Mouse (Mus musculus) c-Kit-positive CD71-negative TER-119-negative erythroid progenitor cells, embryonic 14.5 days (primary cell): ENCODE data around the gene Mink1.

ENCODE experiments used
- DNase-seq: peaks from one replicate; pipeline ENCODE4 v3.0.0-alpha.2; 2013; ENCODE audit warnings: low read depth

The Mink1 gene

DNA sequence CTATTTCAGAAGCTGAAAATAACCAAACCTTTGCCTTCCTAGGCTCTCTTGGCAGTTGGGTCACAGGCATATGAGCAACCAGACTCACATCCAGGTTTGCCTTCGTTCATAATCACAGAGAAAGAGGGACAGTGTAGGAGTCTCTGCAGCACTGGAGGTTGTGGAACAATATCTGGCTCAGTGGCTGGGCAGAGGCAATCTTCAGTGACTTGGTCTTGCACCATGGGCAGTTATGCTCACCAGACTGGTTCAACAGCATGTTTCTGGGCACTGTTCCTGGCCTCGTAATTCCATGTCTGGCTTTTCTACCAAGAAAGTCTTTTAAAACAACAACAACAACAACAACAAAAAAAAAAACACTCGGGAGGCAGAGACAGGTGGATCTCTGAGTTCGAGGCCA lies 72.9 kb downstream of the Mink1 start:
- no peak for DNase-seq

DNA sequence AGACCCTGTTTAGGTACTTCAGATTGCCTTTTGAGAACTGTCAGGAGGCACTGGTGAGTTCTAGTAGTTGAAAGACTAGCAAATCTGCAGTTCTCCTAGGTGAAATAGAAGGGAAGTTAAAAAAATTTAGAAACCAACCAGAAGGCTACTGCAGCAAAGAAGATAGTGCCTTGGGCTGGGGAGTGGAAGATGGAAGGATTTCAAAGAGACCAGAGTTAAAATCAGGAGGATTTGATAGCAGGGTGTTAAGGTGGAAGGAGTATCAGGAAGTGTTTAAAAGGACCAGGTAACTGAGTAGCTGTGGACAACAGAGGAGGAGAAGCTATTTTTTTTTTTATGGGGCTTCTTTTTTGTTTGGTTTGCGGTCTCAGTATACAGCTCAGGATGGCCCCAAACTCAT lies 75.1 kb downstream of the Mink1 start:
- no peak for DNase-seq

- DNase-seq: no peak
These were observed 75.6 kb downstream of the Mink1 start for GRCm38 (mm10) chr11:70638293-70638692.

DNA sequence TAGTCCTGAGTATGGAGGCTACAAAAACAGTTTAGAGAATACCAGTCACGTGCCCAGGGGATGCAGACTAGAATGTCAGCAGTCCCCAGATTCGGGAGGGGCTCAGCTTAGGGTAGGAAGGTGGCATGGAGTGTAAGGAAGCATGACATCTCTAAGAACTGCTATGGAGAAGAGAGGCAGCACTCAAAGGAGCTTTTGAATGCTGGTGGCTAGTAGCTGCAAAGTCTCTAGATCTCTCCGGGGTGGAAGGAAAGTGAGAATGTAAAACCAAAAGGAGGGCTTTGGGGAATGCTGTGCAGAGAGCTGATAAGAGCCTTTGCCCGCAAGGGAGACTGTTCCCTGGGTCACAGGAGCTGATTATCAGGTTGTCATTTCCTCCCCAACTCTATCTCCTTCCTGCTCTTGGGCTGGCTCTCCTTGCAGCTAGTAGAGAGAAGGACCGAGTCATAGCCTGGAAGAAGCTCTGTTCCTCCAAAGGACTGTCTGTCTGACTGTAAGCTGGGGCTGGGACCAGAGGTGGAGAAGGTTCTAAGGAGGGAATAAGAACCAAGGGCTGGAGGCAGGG lies 76.1 kb downstream of the Mink1 start, which contains the start of gene Gp1ba:
Gp1ba (plus strand) TSS at position 409 of the 565 bp plus-strand sequence.
- DNase-seq: no peak

GRCm38 (mm10) chr11:70639976-70640375 lies 77.3 kb downstream of the Mink1 start:
- no peak for DNase-seq

DNA sequence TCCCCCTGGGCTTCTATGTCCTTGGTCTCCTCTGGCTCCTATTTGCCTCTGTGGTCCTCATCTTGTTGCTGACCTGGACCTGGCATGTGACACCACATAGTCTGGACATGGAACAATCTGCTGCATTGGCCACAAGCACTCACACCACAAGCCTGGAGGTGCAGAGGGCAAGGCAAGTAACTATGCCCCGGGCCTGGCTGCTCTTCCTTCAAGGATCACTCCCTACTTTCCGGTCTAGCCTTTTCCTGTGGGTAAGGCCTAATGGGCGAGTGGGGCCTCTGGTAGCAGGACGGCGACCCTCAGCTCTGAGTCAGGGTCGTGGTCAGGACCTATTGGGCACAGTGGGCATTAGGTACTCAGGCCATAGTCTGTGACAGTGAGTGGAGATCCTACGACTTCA lies 78.6 kb downstream of the Mink1 start:
- no peak for DNase-seq

GRCm38 (mm10) chr11:70643051-70643450 lies 80.4 kb downstream of the Mink1 start:
- no peak for DNase-seq

DNA sequence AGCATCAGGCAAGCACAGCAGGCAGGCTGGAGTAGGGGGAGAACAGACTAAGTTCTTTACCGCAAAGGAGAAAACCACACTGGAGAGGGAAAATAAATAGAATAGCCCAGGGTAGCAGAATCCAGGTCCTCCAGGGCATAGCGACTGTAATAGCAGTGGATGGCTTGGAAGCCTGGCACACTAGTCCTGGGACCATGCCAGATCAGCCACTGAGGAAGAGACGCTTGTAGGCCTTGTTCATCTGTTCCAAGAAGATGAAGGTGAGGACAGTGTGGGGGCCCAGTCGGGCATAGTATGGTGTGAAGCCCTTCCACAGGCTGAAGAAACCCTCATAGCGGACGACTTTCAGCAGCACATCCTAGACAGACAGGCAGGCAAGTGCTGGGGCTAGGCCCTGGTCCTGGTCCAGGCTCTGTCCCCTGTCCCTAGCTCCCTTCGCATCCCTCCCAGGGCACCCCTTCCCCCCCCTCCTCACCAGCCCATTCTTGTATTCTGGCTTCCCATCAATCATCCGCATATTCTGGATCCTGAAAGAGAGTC lies 82.0 kb downstream of the Mink1 start:
- no peak for DNase-seq

- DNase-seq: no peak
These were observed 83.0 kb downstream of the Mink1 start for GRCm38 (mm10) chr11:70645461-70646258.

DNA sequence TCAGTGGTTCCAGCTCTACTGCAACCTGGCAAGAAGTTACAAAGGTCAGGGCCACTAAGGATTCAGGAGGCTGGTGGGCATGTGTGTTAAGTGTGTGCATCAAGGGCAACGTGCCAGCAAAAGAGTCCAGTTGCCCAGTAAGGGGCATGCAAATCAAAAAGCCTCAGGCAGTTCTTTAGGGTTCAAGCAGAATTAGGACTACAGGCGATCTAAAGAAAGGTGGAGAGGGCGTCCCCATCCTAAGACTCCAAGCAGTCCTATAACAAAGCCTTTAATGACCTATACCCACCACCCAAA lies 83.5 kb downstream of the Mink1 start:
- DNase-seq: no peak

- peak; percentile 98 for DNase-seq
These were observed 84.3 kb downstream of the Mink1 start, which contains the start of the genes Rnf167 and Slc25a11 for GRCm38 (mm10) chr11:70646691-70647650. Gene Rnf167 (plus strand): TSS chr11:70647235. Gene Slc25a11 (minus strand): TSS chr11:70647479.

GRCm38 (mm10) chr11:70647716-70648420 lies 85.2 kb downstream of the Mink1 start:
- no peak for DNase-seq

GRCm38 (mm10) chr11:70648512-70648911 lies 85.8 kb downstream of the Mink1 start:
- DNase-seq: no peak

- no peak for DNase-seq
These were observed 86.6 kb downstream of the Mink1 start for GRCm38 (mm10) chr11:70649185-70649734.

DNA sequence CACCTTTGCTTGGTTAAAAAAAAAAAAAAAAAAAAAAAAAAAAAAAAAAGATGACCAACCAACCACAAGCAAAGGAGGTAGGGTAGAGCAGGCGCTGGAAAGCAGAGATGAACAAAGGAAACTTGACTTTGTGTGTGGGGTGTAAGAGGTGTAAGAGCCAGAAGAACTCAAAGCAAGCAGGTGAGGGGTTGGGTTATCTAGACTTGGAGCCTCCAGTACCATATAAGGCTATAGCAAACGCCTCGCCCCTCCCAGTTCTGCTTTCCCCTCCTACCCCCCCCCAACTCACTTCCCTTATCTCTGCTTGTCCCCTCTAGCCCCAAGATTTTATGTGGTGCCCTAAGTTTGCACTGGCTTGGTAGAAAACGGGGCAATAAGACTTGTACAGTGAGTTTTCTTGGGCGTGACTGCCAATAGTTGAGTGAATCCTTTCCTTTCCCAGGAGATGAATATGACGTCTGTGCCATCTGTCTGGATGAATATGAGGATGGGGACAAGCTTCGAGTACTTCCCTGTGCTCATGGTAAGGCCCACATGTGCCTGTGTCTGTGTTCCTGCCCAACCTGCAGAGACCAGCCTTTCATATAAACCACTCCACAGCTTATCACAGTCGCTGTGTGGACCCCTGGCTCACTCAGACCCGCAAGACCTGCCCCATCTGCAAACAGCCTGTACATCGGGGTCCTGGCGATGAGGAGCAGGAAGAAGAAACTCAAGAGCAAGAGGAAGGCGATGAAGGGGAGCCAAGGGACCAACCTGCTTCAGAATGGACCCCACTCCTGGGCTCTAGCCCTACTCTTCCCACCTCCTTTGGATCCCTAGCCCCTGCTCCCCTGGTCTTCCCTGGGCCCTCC lies 87.9 kb downstream of the Mink1 start:
- no peak for DNase-seq

DNA sequence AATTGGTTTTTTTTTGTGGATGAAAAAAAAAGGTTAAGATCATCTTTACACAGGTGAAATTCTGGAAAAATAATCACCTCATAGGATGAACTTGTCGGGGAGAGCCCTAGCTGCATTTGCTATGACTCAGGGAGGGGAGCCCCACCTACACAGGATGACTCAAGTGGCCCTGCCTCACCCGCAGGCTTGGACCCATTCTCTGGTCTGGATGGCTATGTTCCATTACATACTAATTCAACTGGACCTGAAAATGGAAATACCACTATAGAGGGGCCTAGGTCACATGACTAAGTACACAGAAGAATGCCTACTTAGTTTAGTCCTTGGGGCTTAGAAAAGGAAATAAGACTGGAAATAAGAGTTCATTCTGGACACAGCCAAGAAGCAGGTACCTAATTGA lies 88.7 kb downstream of the Mink1 start:
- DNase-seq: no peak

DNA sequence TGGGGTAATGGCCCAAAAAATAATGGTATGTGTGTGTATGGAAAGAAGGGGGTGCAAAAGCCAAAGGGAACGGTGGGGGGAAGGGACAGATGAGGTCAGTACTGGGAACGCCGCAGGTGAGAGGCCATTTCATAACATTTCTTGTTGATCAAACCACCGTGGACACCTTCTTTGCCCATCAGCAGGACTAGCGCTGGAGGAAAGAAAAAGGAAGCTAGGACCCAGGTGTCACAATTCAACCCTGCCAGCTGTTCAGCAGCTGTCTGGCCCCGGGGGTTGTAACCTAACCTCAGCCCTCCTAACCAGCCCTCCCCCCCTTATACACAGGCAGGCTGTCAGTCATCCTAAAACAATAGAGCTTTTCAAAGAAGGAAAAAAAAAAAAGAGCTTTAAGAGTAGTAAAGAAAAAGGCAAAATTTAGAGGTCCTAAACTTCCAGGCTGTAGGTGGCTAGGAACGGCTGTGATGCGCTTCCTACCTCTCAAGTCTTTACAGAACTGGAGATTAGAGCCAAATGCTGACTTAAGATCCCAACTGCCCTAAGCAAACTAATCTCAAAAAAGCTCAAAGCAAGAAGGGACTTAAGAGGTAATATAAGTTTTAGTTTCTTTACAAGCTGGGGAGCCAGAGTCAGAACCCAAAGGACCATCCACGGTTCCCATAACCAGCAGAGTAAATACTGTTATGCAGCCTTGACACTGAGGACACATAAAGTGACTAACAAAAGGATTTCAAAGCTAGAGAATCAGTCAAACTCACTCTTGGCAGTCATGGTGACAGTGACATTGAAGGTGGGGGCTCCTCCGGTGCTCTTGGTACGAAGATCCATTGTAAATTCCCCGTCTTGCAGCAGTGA lies 89.6 kb downstream of the Mink1 start:
- no peak for DNase-seq

- no peak for DNase-seq
These were observed 90.2 kb downstream of the Mink1 start for GRCm38 (mm10) chr11:70652884-70653344.
